Mouse (Mus musculus) megakaryocyte, embryonic 14.5 days (primary cell): Measurements from ENCODE around the gene Car5a. TPM values are rescaled to one million over a fixed set of nuclear protein-coding genes. Genes with fewer than 3 reads are reported as not detected.
A peak's percentile ranks its signal among the peaks of the same experiment; 100 is the strongest.

Experiments
- H3K27me3 ChIP-seq: replicated peaks from 2 replicates; pipeline ENCODE3; 2012; ENCODE audit warnings: inconsistent platforms
- H3K36me3 ChIP-seq: replicated peaks from 2 replicates; pipeline ENCODE3; 2012; ENCODE audit warnings: low read length, inconsistent platforms, mixed read lengths
- H3K4me1 ChIP-seq: 2 replicates; pipeline ENCODE4 v1.6.1; 2012; ENCODE audit warnings: inconsistent platforms
- H3K4me3 ChIP-seq: replicated peaks from 2 replicates; pipeline ENCODE3; 2012; ENCODE audit warnings: moderate library complexity, mild to moderate bottlenecking, inconsistent platforms
- H3K9me3 ChIP-seq: 2 replicates; pipeline ENCODE4 v1.6.1; 2012; ENCODE audit warnings: inconsistent platforms
- FLI1 ChIP-seq: IDR thresholded peaks from 2 replicates; pipeline ENCODE4 v1.6.1; 2012; ENCODE audit warnings: low read length, inconsistent platforms, mixed read lengths
- GATA1 ChIP-seq: IDR thresholded peaks from 3 replicates; pipeline ENCODE4 v1.6.1; 2012; ENCODE audit warnings: mixed read lengths, low read length, inconsistent platforms, borderline replicate concordance
- polyA plus RNA-seq: library from polyadenylated mRNA; stranded (reverse); fragments of >175 nt; gene quantifications from 2 replicates; pipeline ENCODE4 v1.2.3, GENCODE M21; 2012; ENCODE audit warnings: low replicate concordance; ENCODE audit not compliant: insufficient read depth

The Car5a gene
- polyA plus RNA-seq, 1 experiment = 2.1 TPM

GRCm38 (mm10) chr8:121899180-121900044 is 45.3 kb downstream of the Car5a start:
- no peak for TF ChIP-seq FLI1
- no peak; the same call in 2 of the 3 replicates for TF ChIP-seq GATA1
- Histone ChIP-seq H3K4me3 (peak overlapping the region; percentile 89), H3K4me1 (peaks cover 99% of the 10 kb centered on the region), H3K36me3 (peaks cover 70% of the 10 kb centered on the region), H3K27me3 (no peaks in the 10 kb centered on the region), H3K9me3 (no peaks in the 10 kb centered on the region)

- Histone ChIP-seq H3K27me3 (no peaks in the 10 kb centered on the region), H3K4me1 (peaks cover 99% of the 10 kb centered on the region), H3K9me3 (no peaks in the 10 kb centered on the region), H3K4me3 (peak overlapping the region; percentile 89), H3K36me3 (peaks cover 70% of the 10 kb centered on the region)
- no peak for TF ChIP-seq GATA1
- TF ChIP-seq FLI1 = no peak
Measured at GRCm38 (mm10) chr8:121898401-121898931, 46.2 kb downstream of the Car5a start.

GRCm38 (mm10) chr8:121897871-121898381 is 46.8 kb downstream of the Car5a start:
- H3K27me3 ChIP-seq = no peaks in the 10 kb centered on the region
- TF ChIP-seq FLI1 (no peak), GATA1 (no peak)
- no peaks in the 10 kb centered on the region for H3K9me3 ChIP-seq
- H3K4me3 ChIP-seq = peak overlapping the region; percentile 89
- peaks cover 71% of the 10 kb centered on the region for H3K36me3 ChIP-seq
- peaks cover 99% of the 10 kb centered on the region for H3K4me1 ChIP-seq

- Histone ChIP-seq H3K4me1 (peaks cover 99% of the 10 kb centered on the region), H3K36me3 (peaks cover 72% of the 10 kb centered on the region), H3K4me3 (peak overlapping the region; percentile 89), H3K9me3 (no peaks in the 10 kb centered on the region), H3K27me3 (no peaks in the 10 kb centered on the region)
- TF ChIP-seq FLI1 = no peak
- TF ChIP-seq GATA1 = no peak
Measured at GRCm38 (mm10) chr8:121897205-121897604, 47.5 kb downstream of the Car5a start.

GRCm38 (mm10) chr8:121896476-121897145 is 48.1 kb downstream of the Car5a start:
- H3K4me1 ChIP-seq = peaks cover 99% of the 10 kb centered on the region
- peaks cover 72% of the 10 kb centered on the region for H3K36me3 ChIP-seq
- no peaks in the 10 kb centered on the region for H3K9me3 ChIP-seq
- no peak for TF ChIP-seq GATA1
- no peak for TF ChIP-seq FLI1
- no peak overlapping the region for H3K4me3 ChIP-seq
- H3K27me3 ChIP-seq = no peaks in the 10 kb centered on the region

GRCm38 (mm10) chr8:121895910-121896309 is 48.8 kb downstream of the Car5a start:
- TF ChIP-seq GATA1 (no peak), FLI1 (no peak)
- Histone ChIP-seq H3K27me3 (no peaks in the 10 kb centered on the region), H3K4me3 (no peak overlapping the region), H3K9me3 (no peaks in the 10 kb centered on the region), H3K36me3 (peaks cover 72% of the 10 kb centered on the region), H3K4me1 (peaks cover 96% of the 10 kb centered on the region)

- H3K36me3 ChIP-seq = peaks cover 96% of the 10 kb centered on the region
Measured at GRCm38 (mm10) chr8:121892875-121893274, 51.8 kb downstream of the Car5a start.

GRCm38 (mm10) chr8:121889810-121890785 is 54.6 kb downstream of the Car5a start:
- peaks cover 100% of the 10 kb centered on the region for H3K36me3 ChIP-seq
- TF ChIP-seq GATA1 (no peak), FLI1 (no peak)
- H3K4me1 ChIP-seq = peaks cover 62% of the 10 kb centered on the region

More at GRCm38 (mm10) chr8:121892875-121893274, 51.8 kb downstream of the Car5a start:
- H3K27me3 ChIP-seq = no peaks in the 10 kb centered on the region
- no peak overlapping the region for H3K4me3 ChIP-seq
- peaks cover 82% of the 10 kb centered on the region for H3K4me1 ChIP-seq
- no peak for TF ChIP-seq FLI1
- H3K9me3 ChIP-seq = no peaks in the 10 kb centered on the region

GRCm38 (mm10) chr8:121889317-121889716 is 55.4 kb downstream of the Car5a start:
- H3K4me3 ChIP-seq = no peak overlapping the region
- TF ChIP-seq FLI1 (no peak), GATA1 (no peak)
- no peaks in the 10 kb centered on the region for H3K27me3 ChIP-seq
- H3K9me3 ChIP-seq = no peaks in the 10 kb centered on the region
- peaks cover 100% of the 10 kb centered on the region for H3K36me3 ChIP-seq
- H3K4me1 ChIP-seq = peaks cover 63% of the 10 kb centered on the region

More at GRCm38 (mm10) chr8:121889810-121890785, 54.6 kb downstream of the Car5a start:
- H3K4me3 ChIP-seq = no peak overlapping the region
- H3K9me3 ChIP-seq = no peaks in the 10 kb centered on the region
- H3K27me3 ChIP-seq = no peaks in the 10 kb centered on the region
